Comparison of ENCODE assay signal across 9 mouse cellular contexts in the genomic region with DNA sequence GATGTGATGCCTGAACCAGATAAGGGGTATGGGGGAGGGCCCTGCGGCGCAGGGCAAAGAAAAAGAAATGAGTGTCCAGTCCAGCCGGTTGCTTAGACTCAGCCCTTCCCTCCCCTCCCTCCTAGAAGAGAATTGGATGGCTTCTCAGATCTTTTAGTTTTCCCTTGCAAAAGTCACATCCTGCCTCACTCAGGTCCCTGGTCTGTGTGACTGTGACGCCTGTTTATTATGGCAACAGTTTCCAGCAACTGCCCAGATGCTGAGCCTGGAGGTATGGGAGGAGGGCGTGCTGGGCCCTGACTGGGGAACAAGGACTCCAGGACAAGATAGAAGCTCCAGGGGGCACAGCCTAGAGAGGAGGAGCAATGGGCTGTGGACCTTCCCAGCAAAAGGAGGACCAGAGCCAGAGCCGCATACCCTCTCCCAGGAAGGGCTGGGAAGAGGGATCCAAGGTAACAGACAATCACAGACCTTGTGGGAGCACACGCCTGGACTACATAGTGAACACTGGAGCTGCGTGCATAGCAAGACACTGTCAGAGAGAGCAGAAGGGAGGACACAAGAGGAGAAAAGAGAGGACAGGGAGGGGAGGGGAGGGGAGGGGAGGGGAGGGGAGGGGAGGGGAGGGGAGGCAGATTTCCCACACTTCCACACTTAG. TPM values are rescaled to one million over a fixed set of nuclear protein-coding genes. Genes with fewer than 3 reads are reported as not detected.
DNase-seq lines count a peak whose midpoint lies in the region; ATAC-seq and TF ChIP-seq lines count a peak whose summit lies in the region.
"Had no signal": no experiment of that assay in that cellular context is flagged by ENCODE, and none has a peak within 500 bp of the region (broad histone marks: within the 10 kb centered on the region; RNA-seq: fewer than 3 reads in every experiment).

A gene (plus strand): TSS at position 269 of the 658 bp plus-strand sequence.

- peak within 1 kb of the TSS; percentile 23; the same call in 1 of the 2 replicates for H3K9ac ChIP-seq in lung, embryonic 14.5 days
- no peak within 1 kb of the TSS; the same call in 1 of the 2 replicates for H3K9ac ChIP-seq in intestine, embryonic 15.5 days
- H3K9ac ChIP-seq in midbrain, embryonic 15.5 days: no peak within 1 kb of the TSS

- H3K4me1 ChIP-seq in lung, embryonic 14.5 days (ENCODE audit: insufficient read depth): peaks cover 3% of the 10 kb centered on the region; the same call in 1 of the 2 replicates
- H3K4me1 ChIP-seq in intestine, embryonic 15.5 days (replicated peaks): peaks cover 20% of the 10 kb centered on the region
- peaks cover 17% of the 10 kb centered on the region for H3K4me1 ChIP-seq in midbrain, embryonic 15.5 days

- no peaks in the 10 kb centered on the region for H3K9me3 ChIP-seq in lung, embryonic 14.5 days (ENCODE audit: low read depth, low read length)
- no peaks in the 10 kb centered on the region for H3K9me3 ChIP-seq in intestine, embryonic 15.5 days
- no peaks in the 10 kb centered on the region for H3K9me3 ChIP-seq in midbrain, embryonic 15.5 days

- no peak for DNase-seq in lung, embryonic 14.5 days
- no peak for DNase-seq in lung, adult 18-20 months
- DNase-seq in heart, adult 11 months: peak; percentile 95
- DNase-seq in right cerebral cortex, postnatal 10 days (ENCODE audit: low spot score in 2 of 2): no peak

- peak within 1 kb of the TSS; percentile 46; the same call in 1 of the 2 replicates for H3K27ac ChIP-seq in lung, embryonic 14.5 days (ENCODE audit: low read depth)
- 0 out of 2 replicates have a peak within 1 kb of the TSS, but pooled peaks have one; percentile 27 for H3K27ac ChIP-seq in intestine, embryonic 15.5 days
- no peak within 1 kb of the TSS for H3K27ac ChIP-seq in midbrain, embryonic 15.5 days

- no peaks in the 10 kb centered on the region for H3K27me3 ChIP-seq in lung, embryonic 14.5 days (ENCODE audit: insufficient read depth, low read length)
- no peaks in the 10 kb centered on the region for H3K27me3 ChIP-seq in intestine, embryonic 15.5 days (replicated peaks)
- no peaks in the 10 kb centered on the region for H3K27me3 ChIP-seq in midbrain, embryonic 15.5 days (replicated peaks)

- ATAC-seq in lung, embryonic 14.5 days (ENCODE audit: insufficient read depth): peak; percentile 69; the same call in 1 of the 2 replicates
- ATAC-seq in intestine, embryonic 15.5 days: 0 out of 2 replicates have a peak, but pooled peaks have one; percentile 42
- ATAC-seq in midbrain, embryonic 15.5 days (replicated peaks): no peak
- ATAC-seq in granulocyte monocyte progenitor cell, adult 5-6 weeks (replicated peaks; ENCODE audit: poor library complexity, severe bottlenecking): no peak
- no peak for ATAC-seq in cerebellum, adult (ENCODE audit: insufficient number of reproducible peaks, low FRiP score, low TSS enrichment)

- peak within 1 kb of the TSS; percentile 17; the same call in 1 of the 2 replicates for H3K4me3 ChIP-seq in lung, embryonic 14.5 days (ENCODE audit: low read depth, low read length)
- peak within 1 kb of the TSS; percentile 7; the same call in 1 of the 2 replicates for H3K4me3 ChIP-seq in intestine, embryonic 15.5 days (replicated peaks)
- no peak within 1 kb of the TSS; the same call in 1 of the 2 replicates for H3K4me3 ChIP-seq in midbrain, embryonic 15.5 days

- WGBS in lung, embryonic 14.5 days: 14% methylated on average over 8 of the region's 8 CpGs
- 19% methylated on average over 8 of the region's 8 CpGs for WGBS in intestine, embryonic 15.5 days
- 16% methylated on average over 7 of the region's 8 CpGs for WGBS in midbrain, embryonic 15.5 days

- TF ChIP-seq CTCF in lung, embryonic 14.5 days (IDR thresholded peaks at IDR 0.05; ENCODE audit: low read depth): no peak

- peak within 1 kb of the TSS; percentile 56 for H3K4me2 ChIP-seq in lung, embryonic 14.5 days
- H3K4me2 ChIP-seq in intestine, embryonic 15.5 days (replicated peaks): peak within 1 kb of the TSS; percentile 52
- peak within 1 kb of the TSS; percentile 40 for H3K4me2 ChIP-seq in midbrain, embryonic 15.5 days

- H3K36me3 ChIP-seq in lung, embryonic 14.5 days (ENCODE audit: insufficient read depth): no peaks in the 10 kb centered on the region
- H3K36me3 ChIP-seq in intestine, embryonic 15.5 days: no peaks in the 10 kb centered on the region
- no peaks in the 10 kb centered on the region for H3K36me3 ChIP-seq in midbrain, embryonic 15.5 days (replicated peaks)

RNA-seq across cellular contexts. Expression of the gene that starts here (rescaled TPM):
- polyA plus RNA-seq in lung, embryonic 14.5 days (2014; fragmentation: Nextera tagmentation; extraction: Ambion mirVana): not detected in 2 replicates
- polyA plus RNA-seq in intestine, embryonic 15.5 days (2015; fragmentation: Nextera tagmentation; extraction: Ambion mirVana): not detected in 2 replicates
- polyA plus RNA-seq in midbrain, embryonic 15.5 days (2015; fragmentation: Nextera tagmentation; extraction: Ambion mirVana): not detected in 2 replicates
- not detected in 2 replicates for total RNA-seq in granulocyte monocyte progenitor cell, adult 5-6 weeks (2014; fragmentation: Nextera tagmentation)
- total RNA-seq in granulocyte monocyte progenitor cell, adult 5-6 weeks (2017): not detected in 2 replicates
- total RNA-seq: ES-E14 had no signal

Comparison
In these comparisons a context has a peak if more than half of its experiments do, and no peak if none do; other contexts are left out.
1. Peak in ATAC-seq, H3K4me3 ChIP-seq, H3K27ac ChIP-seq, H3K9ac ChIP-seq and H3K4me2 ChIP-seq in lung, embryonic 14.5 days; RNA of the gene not detected or under 1 TPM.
2. Peak in ATAC-seq, H3K4me3 ChIP-seq, H3K27ac ChIP-seq and H3K4me2 ChIP-seq in intestine, embryonic 15.5 days; RNA of the gene not detected or under 1 TPM.